12 mouse cellular contexts compared by ENCODE assay signal in the genomic region with DNA sequence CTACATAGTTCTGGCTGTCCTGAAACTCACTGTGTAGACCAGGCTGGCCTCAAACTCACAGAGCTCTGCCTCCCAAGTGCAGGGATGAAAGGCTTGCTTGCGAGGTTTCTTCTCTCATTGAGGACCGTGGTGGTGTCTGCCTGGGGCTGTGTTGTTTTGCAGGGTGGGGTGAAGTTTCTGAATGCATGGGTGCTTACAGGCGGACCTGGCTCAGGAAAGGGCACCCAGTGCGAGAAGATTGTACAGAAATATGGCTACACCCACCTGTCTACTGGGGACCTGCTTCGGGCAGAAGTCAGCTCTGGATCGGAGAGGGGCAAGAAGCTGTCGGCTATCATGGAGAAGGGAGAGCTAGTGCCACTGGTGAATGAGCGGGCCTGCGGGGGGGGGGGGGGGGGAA. TPM values are rescaled to one million over a fixed set of nuclear protein-coding genes. Genes with fewer than 3 reads are reported as not detected.
DNase-seq lines count a peak whose midpoint lies in the region; ATAC-seq and TF ChIP-seq lines count a peak whose summit lies in the region.
"Had no signal": no experiment of that assay in that cellular context is flagged by ENCODE, and none has a peak within 500 bp of the region (broad histone marks: within the 10 kb centered on the region; RNA-seq: fewer than 3 reads in every experiment).

No protein-coding gene starts in this region.

- H3K9ac ChIP-seq in heart, embryonic 12.5 days = no peak overlapping the region
- H3K9ac ChIP-seq in ES-E14 (ENCODE audit: insufficient read depth, low read depth, low read length, poor library complexity, severe bottlenecking) = peak overlapping the region; percentile 77
- H3K9ac ChIP-seq in hindbrain, embryonic 11.5 days (ENCODE audit: low read depth, low read length) = no peak overlapping the region
- no peak overlapping the region for H3K9ac ChIP-seq in midbrain, embryonic 14.5 days (replicated peaks; ENCODE audit: low read length)
- H3K9ac ChIP-seq: embryonic facial prominence, embryonic 15.5 days; liver, embryonic 14.5 days had no signal

- peaks cover 76% of the 10 kb centered on the region for H3K4me1 ChIP-seq in heart, embryonic 12.5 days (replicated peaks)
- peaks cover 1 to 34% of the 10 kb centered on the region in 2 experiments for H3K4me1 ChIP-seq in ES-E14 (ENCODE audit: control insufficient read depth in 2 of 2, insufficient read depth in 2 of 2, low read length in 2 of 2, poor library complexity in 1 of 2)
- H3K4me1 ChIP-seq in hindbrain, embryonic 11.5 days (replicated peaks; ENCODE audit: control insufficient read depth, insufficient read depth, low read length) = peaks cover 15% of the 10 kb centered on the region
- peaks cover 36% of the 10 kb centered on the region for H3K4me1 ChIP-seq in midbrain, embryonic 14.5 days (ENCODE audit: control insufficient read depth, insufficient read depth, low read length)

- no peak overlapping the region for H3K4me3 ChIP-seq in heart, embryonic 12.5 days
- H3K4me3 ChIP-seq in ES-E14 (ENCODE audit: insufficient read depth in 1 of 2, low read depth in 1 of 2, low read length in 2 of 2, poor library complexity in 1 of 2, severe bottlenecking in 1 of 2) = peak overlapping the region; percentile 45 to 71
- no peak overlapping the region for H3K4me3 ChIP-seq in hindbrain, embryonic 11.5 days (ENCODE audit: low read depth, low read length)
- no peak overlapping the region for H3K4me3 ChIP-seq in midbrain, embryonic 14.5 days (replicated peaks; ENCODE audit: low read depth, low read length)

- H3K27ac ChIP-seq in heart, embryonic 12.5 days (ENCODE audit: poor library complexity, severe bottlenecking) = peak overlapping the region; percentile 5; the same call in 1 of the 2 replicates
- H3K27ac ChIP-seq in ES-E14 (ENCODE audit: insufficient read depth, low read depth, low read length, poor library complexity, severe bottlenecking) = peak overlapping the region; percentile 74
- peak overlapping the region; percentile 7; the same call in 1 of the 2 replicates for H3K27ac ChIP-seq in hindbrain, embryonic 11.5 days (ENCODE audit: low read depth, low read length)
- no peak overlapping the region for H3K27ac ChIP-seq in midbrain, embryonic 14.5 days (replicated peaks; ENCODE audit: low read depth, low read length)
- H3K27ac ChIP-seq: liver, embryonic 14.5 days had no signal

- no peak for ATAC-seq in heart, embryonic 12.5 days (ENCODE audit: insufficient number of reproducible peaks, low FRiP score)
- ATAC-seq in hindbrain, embryonic 11.5 days (ENCODE audit: low FRiP score) = no peak
- ATAC-seq in midbrain, embryonic 14.5 days (ENCODE audit: low FRiP score, low TSS enrichment) = no peak

- no peaks in the 10 kb centered on the region for H3K27me3 ChIP-seq in heart, embryonic 12.5 days (replicated peaks)
- H3K27me3 ChIP-seq in hindbrain, embryonic 11.5 days (ENCODE audit: control insufficient read depth, insufficient read depth, low read length) = no peaks in the 10 kb centered on the region
- no peaks in the 10 kb centered on the region for H3K27me3 ChIP-seq in midbrain, embryonic 14.5 days (ENCODE audit: control insufficient read depth, insufficient read depth, low read length)
- H3K27me3 ChIP-seq: embryonic facial prominence, embryonic 15.5 days had no signal

- no peak overlapping the region for H3K4me2 ChIP-seq in heart, embryonic 12.5 days
- H3K4me2 ChIP-seq in hindbrain, embryonic 11.5 days (replicated peaks; ENCODE audit: low read depth, low read length) = no peak overlapping the region
- peak overlapping the region; percentile 38 for H3K4me2 ChIP-seq in midbrain, embryonic 14.5 days (ENCODE audit: low read length)

- in situ Hi-C loops in ES-E14 (cut with MboI; ENCODE audit: low sequenced_read_pairs in 2 of 2, unreplicated experiment in 2 of 2) = no loop called here

- peaks cover 51% of the 10 kb centered on the region for H3K36me3 ChIP-seq in heart, embryonic 12.5 days
- H3K36me3 ChIP-seq in ES-E14 (ENCODE audit: control insufficient read depth, insufficient read depth, low read length, poor library complexity, severe bottlenecking) = peaks cover 27% of the 10 kb centered on the region
- no peaks in the 10 kb centered on the region for H3K36me3 ChIP-seq in hindbrain, embryonic 11.5 days (ENCODE audit: control insufficient read depth, insufficient read depth, low read length)
- H3K36me3 ChIP-seq in midbrain, embryonic 14.5 days (ENCODE audit: control insufficient read depth, insufficient read depth, low read length) = peaks cover 10% of the 10 kb centered on the region
- H3K36me3 ChIP-seq: embryonic facial prominence, embryonic 15.5 days had no signal

- 80% methylated on average over 8 of the region's 9 CpGs for WGBS in heart, embryonic 12.5 days
- WGBS in hindbrain, embryonic 11.5 days = 82% methylated on average over 7 of the region's 9 CpGs
- 74% methylated on average over 8 of the region's 9 CpGs for WGBS in midbrain, embryonic 14.5 days

- intact Hi-C loops in heart, postnatal 14 days (cut with DNase I) = loop anchor here (5.0 kb wide), 1 partner anchor 117 kb away; no protein-coding TSS in a partner anchor

- DNase-seq in heart, postnatal 14 days = no peak
- no peak for DNase-seq in ES-E14 (ENCODE audit: low read depth, low spot score)
- DNase-seq in hindbrain, embryonic 11.5 days (ENCODE audit: low spot score) = no peak
- DNase-seq in midbrain, embryonic 14.5 days = no peak
- DNase-seq in spleen, adult 12 weeks (ENCODE audit: low spot score) = no peak
- DNase-seq in layer of hippocampus, adult 9-11 months = no peak
- DNase-seq: right cerebral cortex, postnatal 25 days had no signal

- H3K9me3 ChIP-seq in heart, embryonic 12.5 days (replicated peaks) = no peaks in the 10 kb centered on the region
- no peaks in the 10 kb centered on the region for H3K9me3 ChIP-seq in ES-E14 (ENCODE audit: control insufficient read depth, insufficient read depth, low read depth, low read length)
- no peaks in the 10 kb centered on the region for H3K9me3 ChIP-seq in hindbrain, embryonic 11.5 days (ENCODE audit: control insufficient read depth, low read length)
- H3K9me3 ChIP-seq in midbrain, embryonic 14.5 days (ENCODE audit: control insufficient read depth, low read length) = no peaks in the 10 kb centered on the region
- H3K9me3 ChIP-seq: embryonic facial prominence, embryonic 15.5 days had no signal

TF ChIP-seq in ES-E14, 5 proteins besides CTCF, POLR2A, EP300 and RAD21:
- no peak for TF ChIP-seq CHD2 (IDR thresholded peaks at IDR 0.05; ENCODE audit: low read depth, low read length)

RNA-seq across cellular contexts. Expression of a gene that starts 8.5 kb away (rescaled TPM):
- polyA plus RNA-seq in heart, embryonic 12.5 days (2016; fragmentation: Nextera tagmentation; extraction: Ambion mirVana) = 285 and 294 TPM in 2 replicates
- 100 to 1,000 TPM; 595 to 617 TPM for total RNA-seq in heart, postnatal 14 days (2021)
- total RNA-seq in ES-E14 (2012; rRNA removed) = 77.4 and 90.8 TPM in 2 replicates
- polyA plus RNA-seq in hindbrain, embryonic 11.5 days (2014; fragmentation: Nextera tagmentation; extraction: Ambion mirVana) = 23.4 and 23.9 TPM in 2 replicates
- polyA plus RNA-seq in midbrain, embryonic 14.5 days (2014; fragmentation: Nextera tagmentation; extraction: Ambion mirVana) = 69.2 and 76.2 TPM in 2 replicates

RNA-seq across cellular contexts. Expression of a gene that starts 16.4 kb away (rescaled TPM):
- polyA plus RNA-seq in heart, embryonic 12.5 days (2016; fragmentation: Nextera tagmentation; extraction: Ambion mirVana) = 159 and 168 TPM in 2 replicates
- 100 to 1,000 TPM; 148 to 162 TPM for total RNA-seq in heart, postnatal 14 days (2021)
- total RNA-seq in ES-E14 (2012; rRNA removed) = 18.3 and 36.8 TPM in 2 replicates
- 18.1 and 23.1 TPM in 2 replicates for polyA plus RNA-seq in hindbrain, embryonic 11.5 days (2014; fragmentation: Nextera tagmentation; extraction: Ambion mirVana)
- 13.5 and 23.8 TPM in 2 replicates for polyA plus RNA-seq in midbrain, embryonic 14.5 days (2014; fragmentation: Nextera tagmentation; extraction: Ambion mirVana)

RNA-seq across cellular contexts. Expression of a gene that starts 30.5 kb away (rescaled TPM):
- 31.6 and 35.3 TPM in 2 replicates for polyA plus RNA-seq in heart, embryonic 12.5 days (2016; fragmentation: Nextera tagmentation; extraction: Ambion mirVana)
- total RNA-seq in heart, postnatal 14 days (2021) = 100 to 1,000 TPM in 1 of 2 experiments, 10 to 100 TPM in 1; 97.9 to 104 TPM
- 18.0 and 27.2 TPM in 2 replicates for total RNA-seq in ES-E14 (2012; rRNA removed)
- 3.2 and 5.0 TPM in 2 replicates for polyA plus RNA-seq in hindbrain, embryonic 11.5 days (2014; fragmentation: Nextera tagmentation; extraction: Ambion mirVana)
- 7.6 and 10.2 TPM in 2 replicates for polyA plus RNA-seq in midbrain, embryonic 14.5 days (2014; fragmentation: Nextera tagmentation; extraction: Ambion mirVana)

RNA-seq across cellular contexts. Expression of a gene that starts 43.1 kb away (rescaled TPM):
- polyA plus RNA-seq in heart, embryonic 12.5 days (2016; fragmentation: Nextera tagmentation; extraction: Ambion mirVana) = 45.6 and 47.2 TPM in 2 replicates
- 10 to 100 TPM; 22.8 to 23.6 TPM for total RNA-seq in heart, postnatal 14 days (2021)
- total RNA-seq in ES-E14 (2012; rRNA removed) = 9.4 and 14.8 TPM in 2 replicates
- polyA plus RNA-seq in hindbrain, embryonic 11.5 days (2014; fragmentation: Nextera tagmentation; extraction: Ambion mirVana) = 12.9 and 13.4 TPM in 2 replicates
- 20.1 and 24.8 TPM in 2 replicates for polyA plus RNA-seq in midbrain, embryonic 14.5 days (2014; fragmentation: Nextera tagmentation; extraction: Ambion mirVana)

RNA-seq across cellular contexts. Expression of a gene that starts 54.6 kb away (rescaled TPM):
- 0.18 and 0.24 TPM in 2 replicates for polyA plus RNA-seq in heart, embryonic 12.5 days (2016; fragmentation: Nextera tagmentation; extraction: Ambion mirVana)
- not detected for total RNA-seq in heart, postnatal 14 days (2021)
- 0.37 and 0.71 TPM in 2 replicates for total RNA-seq in ES-E14 (2012; rRNA removed)
- 0.37 and 0.42 TPM in 2 replicates for polyA plus RNA-seq in hindbrain, embryonic 11.5 days (2014; fragmentation: Nextera tagmentation; extraction: Ambion mirVana)
- 0.29 and 1.3 TPM in 2 replicates for polyA plus RNA-seq in midbrain, embryonic 14.5 days (2014; fragmentation: Nextera tagmentation; extraction: Ambion mirVana)
- polyA plus RNA-seq: heart, embryonic 14.5 days; stomach, embryonic 14.5 days had no signal

Comparison
In these comparisons a context has a peak if more than half of its experiments do, and no peak if none do; other contexts are left out.
1. H3K4me3 ChIP-seq: peak in ES-E14 (2 of 2); none in heart, embryonic 12.5 days (single experiment), hindbrain, embryonic 11.5 days (single experiment) and midbrain, embryonic 14.5 days (single experiment).